Mouse (Mus musculus) MEL (cell line): ENCODE results near the gene Fbxw2.

Experiments used
- MEF2A ChIP-seq: IDR thresholded peaks from 2 replicates; pipeline ENCODE4 v1.6.1; 2014; ENCODE audit warnings: low read depth, mild to moderate bottlenecking, inconsistent platforms, low read length, improper control_type of control experiment; ENCODE audit not compliant: poor library complexity, insufficient replicate concordance, severe bottlenecking; ENCODE audit errors: extremely low read depth
- RCOR1 ChIP-seq: IDR thresholded peaks from 2 replicates; pipeline ENCODE4 v1.6.1; 2012; ENCODE audit warnings: low read depth, mild to moderate bottlenecking, inconsistent platforms, low read length, improper control_type of control experiment

DNA sequence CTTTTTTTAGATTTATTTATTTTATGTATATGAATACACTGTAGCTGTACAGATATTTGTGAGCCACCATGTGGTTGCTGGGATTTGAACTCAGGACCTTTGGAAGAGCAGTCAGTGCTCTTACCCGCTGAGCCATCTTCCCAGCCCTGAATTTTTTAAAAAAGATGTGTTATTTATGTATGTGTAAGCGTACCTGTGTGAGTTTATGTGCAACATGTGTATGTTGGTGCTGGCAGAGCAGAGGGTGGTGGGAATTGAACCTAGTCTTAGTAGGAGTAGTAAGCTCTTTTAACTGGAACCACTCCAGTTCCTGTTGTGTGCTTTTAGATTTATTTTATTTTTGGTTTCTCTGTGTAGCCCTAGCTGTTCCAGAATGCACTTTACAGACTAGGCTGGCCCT, 21.9 kb downstream of the Fbxw2 start:
- TF ChIP-seq MEF2A: no peak
- no peak for TF ChIP-seq RCOR1
